Mouse (Mus musculus): Measurements from ENCODE around the gene Orm3. TPM values are rescaled to one million over a fixed set of nuclear protein-coding genes. Genes with fewer than 3 reads are reported as not detected.

The Orm3 gene
- polyA plus RNA-seq, 1 experiment from 2014 or later: not detected

DNA sequence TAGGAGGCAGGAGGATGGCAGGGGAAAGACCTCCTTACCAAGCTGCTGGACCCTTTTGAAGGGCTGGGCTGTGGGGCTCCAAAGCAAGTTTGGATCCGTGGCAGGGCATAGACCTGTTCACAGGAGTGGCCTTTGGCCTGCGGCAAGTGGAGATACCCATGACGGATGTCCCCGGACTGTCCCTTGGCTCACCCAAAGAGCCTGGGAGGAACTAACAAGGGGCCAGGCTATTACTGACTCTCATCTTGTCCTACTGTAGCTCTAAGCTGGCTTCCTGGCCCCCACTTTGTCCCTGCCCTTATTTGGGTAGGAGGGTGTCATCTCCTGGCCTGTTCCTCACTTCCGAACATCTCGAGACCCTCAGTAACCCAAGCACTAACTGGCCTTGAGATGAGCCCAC, 46.6 kb downstream of the Orm3 start:
- Histone ChIP-seq H3K9ac (ENCODE audit: low read depth, low read length) (peak overlapping the region; percentile 59), H3K27me3 (replicated peaks; ENCODE audit: control insufficient read depth, insufficient read depth, low read length) (no peaks in the 10 kb centered on the region), H3K36me3 (ENCODE audit: control insufficient read depth, insufficient read depth, low read length) (0 out of 2 replicates have a peak, but pooled peaks cover 3% of the 10 kb centered on the region), H3K9me3 (ENCODE audit: control insufficient read depth, low read length) (no peaks in the 10 kb centered on the region), H3K4me2 (ENCODE audit: low read depth, low read length) (peak overlapping the region; percentile 57), H3K4me3 (ENCODE audit: low read depth, low read length) (peak overlapping the region; percentile 27), H3K27ac (replicated peaks; ENCODE audit: low read depth, low read length) (peak overlapping the region; percentile 86), H3K4me1 (ENCODE audit: control insufficient read depth, insufficient read depth, low read length) (peaks cover 53% of the 10 kb centered on the region)
- 46% methylated on average over 6 of the region's 6 CpGs for WGBS
- ATAC-seq (ENCODE audit: low read depth) (0 out of 2 replicates have a peak, but pooled peaks have one; percentile 1), DNase-seq (ENCODE audit: low spot score) (no peak)

DNA sequence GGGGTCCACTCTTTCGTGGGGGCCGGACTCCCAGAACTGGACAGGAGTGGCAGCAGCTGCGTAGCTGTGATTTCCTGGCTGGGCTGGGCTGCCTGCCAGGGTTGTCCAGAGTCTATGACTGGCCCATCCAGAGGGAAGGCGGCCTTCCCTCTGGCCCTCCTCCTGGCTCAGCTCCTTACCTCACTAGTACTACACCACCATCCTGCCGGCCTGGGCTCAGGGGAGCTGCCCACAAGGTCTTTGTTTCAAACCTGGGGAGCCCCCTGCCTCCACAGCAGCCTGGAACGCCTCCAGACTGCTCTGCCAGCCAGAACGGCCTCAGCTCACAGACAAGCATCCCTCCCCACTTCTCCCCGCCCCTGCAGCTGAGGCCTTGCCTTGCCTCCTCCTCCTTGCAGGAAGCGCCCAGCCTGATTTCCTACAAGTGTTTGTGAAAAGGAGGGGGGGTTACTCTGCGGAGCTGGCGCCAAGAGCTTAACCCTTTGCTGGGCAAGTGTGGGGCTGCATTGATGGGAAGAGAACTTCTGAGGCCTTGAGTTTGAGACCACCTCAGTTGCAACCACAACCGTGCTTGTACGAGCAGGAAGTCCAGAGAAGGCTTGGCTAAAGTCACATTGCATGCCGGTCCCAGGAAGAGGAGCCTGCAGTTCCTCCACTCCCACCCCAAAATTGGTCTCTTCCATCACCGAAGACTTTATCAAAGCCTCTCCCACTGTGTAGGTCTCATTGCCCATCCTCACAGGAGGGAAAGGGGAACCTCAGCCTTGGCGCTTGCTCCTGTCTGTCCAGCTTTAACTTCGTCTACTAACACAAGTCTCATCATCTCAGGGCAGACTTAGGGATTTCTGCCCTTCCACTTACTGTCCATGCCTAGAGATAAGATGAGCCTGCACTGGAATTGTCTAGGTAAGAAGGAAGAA, 47.3 kb downstream of the Orm3 start, which contains the start of gene Akna:
TSS of gene Akna (minus strand) at position 315 of the 920 bp plus-strand sequence.
- DNase-seq (ENCODE audit: low spot score): peak; percentile 96
- no peaks in the 10 kb centered on the region for H3K9me3 ChIP-seq (ENCODE audit: control insufficient read depth, low read length)
- peak within 1 kb of the TSS; percentile 86 for H3K27ac ChIP-seq (replicated peaks; ENCODE audit: low read depth, low read length)
- H3K27me3 ChIP-seq (replicated peaks; ENCODE audit: control insufficient read depth, insufficient read depth, low read length): no peaks in the 10 kb centered on the region
- WGBS: 9% methylated on average over 16 of the region's 17 CpGs
- peaks cover 53% of the 10 kb centered on the region for H3K4me1 ChIP-seq (ENCODE audit: control insufficient read depth, insufficient read depth, low read length)
- H3K9ac ChIP-seq (ENCODE audit: low read depth, low read length): peak within 1 kb of the TSS; percentile 59
- H3K4me3 ChIP-seq (ENCODE audit: low read depth, low read length): peak within 1 kb of the TSS; percentile 27
- peak within 1 kb of the TSS; percentile 57 for H3K4me2 ChIP-seq (ENCODE audit: low read depth, low read length)
- no peaks in the 10 kb centered on the region for H3K36me3 ChIP-seq (ENCODE audit: control insufficient read depth, insufficient read depth, low read length)
- ATAC-seq (ENCODE audit: low read depth): peak; percentile 93

DNA sequence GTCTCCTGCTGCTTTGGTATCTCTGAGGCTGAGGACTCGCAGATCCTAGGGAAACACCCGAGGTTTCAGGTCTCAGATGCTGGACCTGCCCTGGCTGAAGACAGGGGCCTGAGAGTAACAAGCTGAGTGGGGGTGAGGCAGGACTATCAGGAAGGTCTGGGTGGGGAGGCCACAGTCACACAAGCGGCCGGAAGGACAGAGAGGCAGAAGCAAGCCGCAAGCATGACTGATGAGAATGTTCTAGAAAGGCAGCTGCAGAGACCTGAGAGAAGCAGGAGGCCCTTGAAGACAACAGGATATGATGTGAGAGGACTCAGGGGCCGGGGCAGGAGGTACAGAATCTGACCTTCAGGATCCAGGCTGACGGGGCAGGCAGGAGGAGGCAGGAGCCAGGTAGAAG, 48.2 kb downstream of the Orm3 start:
- Histone ChIP-seq H3K4me3 (ENCODE audit: low read depth, low read length) (no peak overlapping the region), H3K9me3 (ENCODE audit: control insufficient read depth, low read length) (no peaks in the 10 kb centered on the region), H3K9ac (ENCODE audit: low read depth, low read length) (peak overlapping the region; percentile 59; the same call in 1 of the 2 replicates), H3K27ac (replicated peaks; ENCODE audit: low read depth, low read length) (peak overlapping the region; percentile 86), H3K36me3 (ENCODE audit: control insufficient read depth, insufficient read depth, low read length) (no peaks in the 10 kb centered on the region), H3K4me1 (ENCODE audit: control insufficient read depth, insufficient read depth, low read length) (peaks cover 53% of the 10 kb centered on the region), H3K4me2 (ENCODE audit: low read depth, low read length) (no peak overlapping the region), H3K27me3 (replicated peaks; ENCODE audit: control insufficient read depth, insufficient read depth, low read length) (no peaks in the 10 kb centered on the region)
- 66% methylated on average over 7 of the region's 7 CpGs for WGBS
- no peak for DNase-seq (ENCODE audit: low spot score)
- ATAC-seq (ENCODE audit: low read depth): no peak

- Histone ChIP-seq H3K4me3 (ENCODE audit: low read depth, low read length) (no peak overlapping the region), H3K36me3 (ENCODE audit: control insufficient read depth, insufficient read depth, low read length) (no peaks in the 10 kb centered on the region), H3K4me2 (ENCODE audit: low read depth, low read length) (no peak overlapping the region), H3K4me1 (ENCODE audit: control insufficient read depth, insufficient read depth, low read length) (peaks cover 46% of the 10 kb centered on the region), H3K27ac (replicated peaks; ENCODE audit: low read depth, low read length) (0 out of 2 replicates have a peak overlapping the region, but pooled peaks have one; percentile 3), H3K27me3 (replicated peaks; ENCODE audit: control insufficient read depth, insufficient read depth, low read length) (no peaks in the 10 kb centered on the region), H3K9ac (ENCODE audit: low read depth, low read length) (no peak overlapping the region), H3K9me3 (ENCODE audit: control insufficient read depth, low read length) (no peaks in the 10 kb centered on the region)
- DNase-seq (ENCODE audit: low spot score) (peak; percentile 45), ATAC-seq (ENCODE audit: low read depth) (no peak)
- 41% methylated on average over 7 of the region's 7 CpGs for WGBS
Measured at GRCm38 (mm10) chr4:63405051-63405450, 49.1 kb downstream of the Orm3 start.

DNA sequence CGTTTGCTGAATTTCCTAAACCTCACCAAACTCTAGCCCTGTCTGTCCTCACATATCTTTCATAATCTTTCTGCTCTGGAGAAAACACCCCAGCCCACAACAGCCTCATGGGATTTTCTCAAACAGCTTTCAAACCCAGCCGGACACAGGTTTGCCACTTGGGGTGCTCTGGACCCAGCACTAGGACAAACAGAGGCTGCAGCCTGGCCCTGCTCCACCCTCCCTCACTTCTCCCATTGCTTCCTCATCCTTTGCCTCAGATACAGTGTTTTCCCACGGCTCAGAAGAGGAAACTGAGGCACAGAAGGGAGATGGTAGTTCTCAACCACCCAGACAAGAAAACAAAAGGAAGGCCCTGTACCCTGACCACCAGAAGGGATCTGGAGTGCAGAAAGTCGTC, 49.7 kb downstream of the Orm3 start:
- Histone ChIP-seq H3K36me3 (ENCODE audit: control insufficient read depth, insufficient read depth, low read length) (no peaks in the 10 kb centered on the region), H3K9me3 (ENCODE audit: control insufficient read depth, low read length) (no peaks in the 10 kb centered on the region), H3K4me3 (ENCODE audit: low read depth, low read length) (no peak overlapping the region), H3K4me1 (ENCODE audit: control insufficient read depth, insufficient read depth, low read length) (peaks cover 46% of the 10 kb centered on the region), H3K27me3 (replicated peaks; ENCODE audit: control insufficient read depth, insufficient read depth, low read length) (no peaks in the 10 kb centered on the region), H3K9ac (ENCODE audit: low read depth, low read length) (no peak overlapping the region), H3K4me2 (ENCODE audit: low read depth, low read length) (no peak overlapping the region), H3K27ac (replicated peaks; ENCODE audit: low read depth, low read length) (peak overlapping the region; percentile 3; the same call in 1 of the 2 replicates)
- 57% methylated on average over 4 of the region's 4 CpGs for WGBS
- ATAC-seq (ENCODE audit: low read depth) (no peak), DNase-seq (ENCODE audit: low spot score) (no peak)

- ATAC-seq (ENCODE audit: low read depth) (no peak), DNase-seq (ENCODE audit: low spot score) (peak; percentile 42)
- no peak overlapping the region for H3K27ac ChIP-seq (replicated peaks; ENCODE audit: low read depth, low read length)
- H3K4me2 ChIP-seq (ENCODE audit: low read depth, low read length): peak overlapping the region; percentile 99; the same call in 1 of the 2 replicates
- H3K36me3 ChIP-seq (ENCODE audit: control insufficient read depth, insufficient read depth, low read length): no peaks in the 10 kb centered on the region
- 57% methylated on average over 7 of the region's 7 CpGs for WGBS
- H3K27me3 ChIP-seq (replicated peaks; ENCODE audit: control insufficient read depth, insufficient read depth, low read length): no peaks in the 10 kb centered on the region
- no peak overlapping the region for H3K9ac ChIP-seq (ENCODE audit: low read depth, low read length)
- no peaks in the 10 kb centered on the region for H3K9me3 ChIP-seq (ENCODE audit: control insufficient read depth, low read length)
- H3K4me1 ChIP-seq (ENCODE audit: control insufficient read depth, insufficient read depth, low read length): peaks cover 34% of the 10 kb centered on the region
- no peak overlapping the region for H3K4me3 ChIP-seq (ENCODE audit: low read depth, low read length)
Measured at GRCm38 (mm10) chr4:63408247-63408646, 52.3 kb downstream of the Orm3 start.

GRCm38 (mm10) chr4:63408649-63409048, 52.7 kb downstream of the Orm3 start:
- Histone ChIP-seq H3K4me3 (ENCODE audit: low read depth, low read length) (peak overlapping the region; percentile 57; the same call in 1 of the 2 replicates), H3K9ac (ENCODE audit: low read depth, low read length) (peak overlapping the region; percentile 54; the same call in 1 of the 2 replicates), H3K4me1 (ENCODE audit: control insufficient read depth, insufficient read depth, low read length) (peaks cover 30% of the 10 kb centered on the region), H3K27ac (replicated peaks; ENCODE audit: low read depth, low read length) (no peak overlapping the region), H3K36me3 (ENCODE audit: control insufficient read depth, insufficient read depth, low read length) (no peaks in the 10 kb centered on the region), H3K9me3 (ENCODE audit: control insufficient read depth, low read length) (no peaks in the 10 kb centered on the region), H3K27me3 (replicated peaks; ENCODE audit: control insufficient read depth, insufficient read depth, low read length) (no peaks in the 10 kb centered on the region), H3K4me2 (ENCODE audit: low read depth, low read length) (peak overlapping the region; percentile 99)
- DNase-seq (ENCODE audit: low spot score) (peak; percentile 54), ATAC-seq (ENCODE audit: low read depth) (peak; percentile 47)
- 6% methylated on average over 8 of the region's 8 CpGs for WGBS

Measured in embryonic facial prominence, embryonic 14.5 days (tissue).